Mouse (Mus musculus): Measurements from ENCODE around the gene Luzp1.

The Luzp1 gene

GRCm38 (mm10) chr4:136546279-136547045 is 76.9 kb downstream of the Luzp1 start:
- in situ Hi-C loops (cut with MboI): no loop called here

- in situ Hi-C loops (cut with MboI): no loop called here
Measured at GRCm38 (mm10) chr4:136547721-136548120, 78.2 kb downstream of the Luzp1 start.

GRCm38 (mm10) chr4:136548381-136548801 is 78.8 kb downstream of the Luzp1 start:
- in situ Hi-C loops (cut with MboI): no loop called here

- in situ Hi-C loops (cut with MboI): no loop called here
Measured at GRCm38 (mm10) chr4:136553108-136553507, 83.5 kb downstream of the Luzp1 start.

GRCm38 (mm10) chr4:136557638-136558037 is 88.1 kb downstream of the Luzp1 start:
- in situ Hi-C loops (cut with MboI): no loop called here

- in situ Hi-C loops (cut with MboI): no loop called here
Measured at GRCm38 (mm10) chr4:136559690-136560089, 90.1 kb downstream of the Luzp1 start.

GRCm38 (mm10) chr4:136560270-136560991 is 90.9 kb downstream of the Luzp1 start:
- in situ Hi-C loops (cut with MboI): no loop called here

- in situ Hi-C loops (cut with MboI): no loop called here
Measured at GRCm38 (mm10) chr4:136562755-136563154, 93.2 kb downstream of the Luzp1 start.

GRCm38 (mm10) chr4:136568629-136569028 is 99.1 kb downstream of the Luzp1 start:
- in situ Hi-C loops (cut with MboI): no loop called here

- in situ Hi-C loops (cut with MboI): no loop called here
Measured at GRCm38 (mm10) chr4:136569998-136570397, 100.4 kb downstream of the Luzp1 start.

- in situ Hi-C loops (cut with MboI): no loop called here
Measured at GRCm38 (mm10) chr4:136581885-136582284, 112.3 kb downstream of the Luzp1 start.

GRCm38 (mm10) chr4:136587221-136587827 is 117.8 kb downstream of the Luzp1 start:
- in situ Hi-C loops (cut with MboI): no loop called here

- in situ Hi-C loops (cut with MboI): no loop called here
Measured at GRCm38 (mm10) chr4:136588003-136588402, 118.4 kb downstream of the Luzp1 start.

GRCm38 (mm10) chr4:136592111-136592510 is 122.5 kb downstream of the Luzp1 start:
- in situ Hi-C loops (cut with MboI): no loop called here

- in situ Hi-C loops (cut with MboI): no loop called here
Measured at GRCm38 (mm10) chr4:136594006-136594405, 124.4 kb downstream of the Luzp1 start.

GRCm38 (mm10) chr4:136595221-136595620 is 125.7 kb downstream of the Luzp1 start:
- in situ Hi-C loops (cut with MboI): no loop called here

- in situ Hi-C loops (cut with MboI): no loop called here
Measured at GRCm38 (mm10) chr4:136598268-136598876, 128.8 kb downstream of the Luzp1 start.

GRCm38 (mm10) chr4:136599869-136600268 is 130.3 kb downstream of the Luzp1 start:
- in situ Hi-C loops (cut with MboI): no loop called here

- in situ Hi-C loops (cut with MboI): no loop called here
Measured at GRCm38 (mm10) chr4:136600536-136600935, 131.0 kb downstream of the Luzp1 start.

- in situ Hi-C loops (cut with MboI): no loop called here
Measured at GRCm38 (mm10) chr4:136601476-136601875, 131.9 kb downstream of the Luzp1 start.

GRCm38 (mm10) chr4:136602018-136602554 is 132.5 kb downstream of the Luzp1 start:
- in situ Hi-C loops (cut with MboI): no loop called here

- in situ Hi-C loops (cut with MboI): no loop called here
Measured at GRCm38 (mm10) chr4:136602568-136602967, 133.0 kb downstream of the Luzp1 start, which contains the start of gene Kdm1a. Kdm1a (minus strand) TSS chr4:136602723.
